Mouse (Mus musculus) cortical plate, adult 2 months (tissue): ENCODE results near the gene Myog.

Experiments
- CTCF ChIP-seq: fragments of 200-500 bp; IDR thresholded peaks from 2 replicates; pipeline ENCODE4 v1.5.1; 2011; ENCODE audit warnings: mild to moderate bottlenecking, control low read depth, low read length; ENCODE audit not compliant: insufficient read depth; ENCODE audit errors: extremely low read depth
- POLR2A ChIP-seq: fragments of 200-500 bp; IDR thresholded peaks from 2 replicates; pipeline ENCODE4 v1.6.1; 2011; ENCODE audit warnings: mild to moderate bottlenecking, low read length, control low read depth; ENCODE audit not compliant: insufficient read depth; ENCODE audit errors: extremely low read depth

DNA sequence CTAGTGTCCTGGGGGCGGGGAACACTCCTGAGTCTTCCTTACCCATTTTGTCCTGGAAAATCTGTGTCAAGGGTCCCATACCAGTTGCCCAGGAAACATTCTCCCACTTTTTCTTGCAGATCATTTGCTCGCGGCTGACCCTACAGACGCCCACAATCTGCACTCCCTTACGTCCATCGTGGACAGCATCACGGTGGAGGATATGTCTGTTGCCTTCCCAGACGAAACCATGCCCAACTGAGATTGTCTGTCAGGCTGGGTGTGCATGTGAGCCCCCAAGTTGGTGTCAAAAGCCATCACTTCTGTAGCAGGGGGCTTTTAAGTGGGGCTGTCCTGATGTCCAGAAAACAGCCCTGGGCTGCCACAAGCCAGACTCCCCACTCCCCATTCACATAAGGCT lies 1.8 kb downstream of the Myog start:
- TF ChIP-seq CTCF (no peak), POLR2A (no peak)
